Mouse (Mus musculus) erythroblast, embryonic 14.5 days (primary cell): ENCODE measurements around the gene Fgf22.

Experiments used
- GATA1 ChIP-seq: IDR thresholded peaks from 2 replicates; pipeline ENCODE4 v1.6.1; 2012; ENCODE audit warnings: low read length, inconsistent platforms, mixed read lengths
- TAL1 ChIP-seq: IDR thresholded peaks from 3 replicates; pipeline ENCODE4 v1.6.1; 2012; ENCODE audit warnings: low read length, inconsistent platforms, mixed read lengths

DNA sequence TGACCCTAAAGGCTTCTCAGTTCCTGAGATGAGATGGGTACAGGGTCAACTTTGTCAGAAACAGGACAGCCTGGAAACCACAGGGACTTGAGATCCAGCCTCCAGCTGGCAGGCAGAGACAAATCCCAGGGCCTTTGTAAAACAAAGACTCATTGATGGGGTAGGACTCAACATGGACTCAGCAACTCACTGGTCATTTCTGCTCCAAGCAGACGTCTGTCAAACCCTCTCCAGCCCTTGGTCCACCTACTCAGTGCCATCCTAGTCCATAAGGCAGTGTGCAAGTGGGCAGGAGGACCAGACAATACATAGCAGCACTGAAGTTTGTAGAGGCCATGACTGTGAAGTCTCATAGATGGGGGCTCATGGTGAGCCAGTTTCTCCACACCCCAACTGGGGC lies 41.7 kb upstream of the Fgf22 start:
- TF ChIP-seq TAL1 (no peak), GATA1 (no peak)
